Comparison of ENCODE assay signal across 8 mouse cellular contexts in genomic region chr6:90736691-90737245, GRCm38 (mm10).
A peak's percentile ranks its signal among the peaks of the same experiment; 100 is the strongest.
DNase-seq lines count a peak whose midpoint lies in the region; ATAC-seq and TF ChIP-seq lines count a peak whose summit lies in the region.

No protein-coding gene starts in this region.

- DNase-seq in right cerebral cortex, adult 18-20 months, result peak; percentile 52
- DNase-seq in right cerebral cortex, postnatal 36 days (ENCODE audit: low spot score in 2 of 2), result no peak
- DNase-seq in embryo, embryonic 11 days, result peak; percentile 73
- peak; percentile 82 for DNase-seq in heart, adult 2 months
- peak; percentile 83 for DNase-seq in kidney, adult 2 months
- DNase-seq in lung, adult 18-20 months, result peak; percentile 73 to 75
- peak; percentile 59 to 69 for DNase-seq in thymus, postnatal 36 days

- peaks cover 16% of the 10 kb centered on the region for H3K4me1 ChIP-seq in heart, adult 2 months (ENCODE audit: control insufficient read depth, insufficient read depth, low read length)
- H3K4me1 ChIP-seq in kidney, adult 2 months (ENCODE audit: control insufficient read depth, insufficient read depth, low read length), result peaks cover 25% of the 10 kb centered on the region; the same call in 1 of the 2 replicates
- H3K4me1 ChIP-seq in neural tube, embryonic 13.5 days (replicated peaks), result peaks cover 42% of the 10 kb centered on the region

- H3K36me3 ChIP-seq in heart, adult 2 months (ENCODE audit: control insufficient read depth, insufficient read depth, low read length), result no peaks in the 10 kb centered on the region
- no peaks in the 10 kb centered on the region for H3K36me3 ChIP-seq in kidney, adult 2 months (ENCODE audit: control insufficient read depth, insufficient read depth, low read length)
- H3K36me3 ChIP-seq in neural tube, embryonic 13.5 days, result no peaks in the 10 kb centered on the region

- peaks cover 2% of the 10 kb centered on the region; the same call in 1 of the 2 replicates for H3K79me2 ChIP-seq in heart, adult 2 months (replicated peaks; ENCODE audit: control insufficient read depth, insufficient read depth, low read length)

- H3K9me3 ChIP-seq in neural tube, embryonic 13.5 days, result no peaks in the 10 kb centered on the region

- H3K4me2 ChIP-seq in neural tube, embryonic 13.5 days, result peak overlapping the region; percentile 86

- no peaks in the 10 kb centered on the region for H3K27me3 ChIP-seq in heart, adult 2 months (ENCODE audit: control insufficient read depth, insufficient read depth, low read length)
- no peaks in the 10 kb centered on the region for H3K27me3 ChIP-seq in kidney, adult 2 months (replicated peaks; ENCODE audit: control insufficient read depth, insufficient read depth, low read length)
- H3K27me3 ChIP-seq in neural tube, embryonic 13.5 days, result no peaks in the 10 kb centered on the region

- ATAC-seq in neural tube, embryonic 13.5 days (ENCODE audit: low read depth), result peak; percentile 80

- TF ChIP-seq EP300 in heart, adult 2 months (IDR thresholded peaks at IDR 0.05; ENCODE audit: insufficient read depth, low read depth, low read length), result no peak

- H3K4me3 ChIP-seq in heart, adult 2 months, result peak overlapping the region; percentile 82
- peak overlapping the region; percentile 68 for H3K4me3 ChIP-seq in kidney, adult 2 months (ENCODE audit: insufficient read depth, low read depth, low read length)
- peak overlapping the region; percentile 81 for H3K4me3 ChIP-seq in neural tube, embryonic 13.5 days

- no peak; the same call in 1 of the 2 replicates for TF ChIP-seq POLR2A in heart, adult 2 months (IDR thresholded peaks at IDR 0.05; ENCODE audit: insufficient read depth, low read depth, low read length)
- no peak for TF ChIP-seq POLR2A in kidney, adult 2 months (IDR thresholded peaks at IDR 0.05; ENCODE audit: low read depth, low read length)

- TF ChIP-seq CTCF in heart, adult 2 months (IDR thresholded peaks at IDR 0.05), result no peak
- no peak for TF ChIP-seq CTCF in kidney, adult 2 months (conservative IDR thresholded peaks at IDR 0.05; ENCODE audit: insufficient read depth, insufficient read length, low read depth, low read length)

- intact Hi-C loops in heart, adult 2 months (cut with DNase I), result loop anchor here (2.0 to 5.0 kb wide), 4 partner anchors 36 to 546 kb away; no protein-coding TSS in a partner anchor

- WGBS in heart, adult 2 months, result under 1% methylated on average over 50 of the region's 52 CpGs
- WGBS in kidney, adult 2 months, result 1% methylated on average over 48 of the region's 52 CpGs
- under 1% methylated on average over 51 of the region's 52 CpGs for WGBS in neural tube, embryonic 13.5 days

- H3K27ac ChIP-seq in heart, adult 2 months, result peak overlapping the region; percentile 85
- H3K27ac ChIP-seq in kidney, adult 2 months (ENCODE audit: insufficient read depth, low read depth, low read length), result peak overlapping the region; percentile 83
- peak overlapping the region; percentile 68 for H3K27ac ChIP-seq in neural tube, embryonic 13.5 days (replicated peaks)

- peak overlapping the region; percentile 73 for H3K9ac ChIP-seq in heart, adult 2 months (ENCODE audit: low read depth, low read length)
- H3K9ac ChIP-seq in neural tube, embryonic 13.5 days, result peak overlapping the region; percentile 86

Comparison
In these comparisons a context has a peak if more than half of its experiments do, and no peak if none do; other contexts are left out.
1. DNase-seq: peak in right cerebral cortex, adult 18-20 months (single experiment), embryo, embryonic 11 days (single experiment), heart, adult 2 months (2 of 2), kidney, adult 2 months (single experiment), lung, adult 18-20 months (2 of 2) and thymus, postnatal 36 days (2 of 2); none in right cerebral cortex, postnatal 36 days (0 of 2).
2. Peak in every context shown above with its lines, with median percentiles within 50 percentile points of each other: H3K27ac ChIP-seq and H3K4me3 ChIP-seq.